Mouse (Mus musculus): ENCODE results near the gene Col6a2.

DNA sequence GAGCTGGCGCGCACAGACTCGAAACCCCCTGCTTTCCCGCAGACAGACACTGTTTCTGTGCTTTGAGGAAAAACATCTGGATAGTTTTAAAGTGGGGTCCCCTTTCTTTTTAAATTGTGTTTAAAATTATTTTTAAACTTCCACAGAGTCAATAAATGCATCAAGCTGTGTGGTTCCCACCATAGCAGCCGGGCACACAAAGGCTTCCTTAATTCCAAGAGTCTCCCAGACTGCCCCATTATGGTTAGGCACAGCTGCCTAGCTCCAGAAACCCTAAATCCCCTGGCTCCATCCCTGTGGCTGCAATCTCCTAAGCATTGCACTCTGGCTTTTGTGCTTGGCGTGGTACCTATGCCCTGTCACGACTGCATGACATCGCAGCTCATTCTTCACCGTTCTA lies 48.5 kb upstream of the Col6a2 start:
- TF ChIP-seq CTCF (IDR thresholded peaks at IDR 0.05; ENCODE audit: borderline replicate concordance, control insufficient read depth, extremely low read depth, insufficient read depth, low read length, poor library complexity) (no peak), POLR2A (IDR thresholded peaks at IDR 0.05; ENCODE audit: control insufficient read depth, extremely low read depth, insufficient read depth, low read length, poor library complexity) (no peak)
